ENCODE assay signal across 14 mouse cellular contexts in genomic region chr1:55887386-55887785, GRCm38 (mm10).
DNase-seq lines count a peak whose midpoint lies in the region; ATAC-seq and TF ChIP-seq lines count a peak whose summit lies in the region.
"Had no signal": no experiment of that assay in that cellular context is flagged by ENCODE, and none has a peak within 500 bp of the region (broad histone marks: within the 10 kb centered on the region; RNA-seq: fewer than 3 reads in every experiment).

No protein-coding gene starts in this region.

- H3K36me3 ChIP-seq in hindbrain, embryonic 11.5 days (ENCODE audit: control insufficient read depth, insufficient read depth, low read length), result no peaks in the 10 kb centered on the region
- no peaks in the 10 kb centered on the region for H3K36me3 ChIP-seq in hindbrain, postnatal 0 days (ENCODE audit: insufficient read depth, low read length)
- H3K36me3 ChIP-seq in forebrain, embryonic 13.5 days (ENCODE audit: poor library complexity, severe bottlenecking), result no peaks in the 10 kb centered on the region
- H3K36me3 ChIP-seq in kidney, adult 2 months (ENCODE audit: control insufficient read depth, insufficient read depth, low read length), result no peaks in the 10 kb centered on the region
- H3K36me3 ChIP-seq: hindbrain, embryonic 15.5 days; limb, embryonic 15.5 days; neural tube, embryonic 12.5 days; stomach, embryonic 15.5 days had no signal

- ATAC-seq in hindbrain, embryonic 11.5 days (ENCODE audit: low FRiP score), result peak; percentile 43
- no peak for ATAC-seq in hindbrain, postnatal 0 days
- ATAC-seq in forebrain, embryonic 13.5 days, result peak; percentile 44; the same call in 1 of the 2 replicates

- no peak for DNase-seq in hindbrain, embryonic 11.5 days (ENCODE audit: low spot score)
- no peak for DNase-seq in hindbrain, postnatal 0 days (ENCODE audit: low spot score)
- peak; percentile 68 for DNase-seq in kidney, adult 2 months
- peak; percentile 53 to 69 for DNase-seq in kidney, postnatal 25 days
- DNase-seq in T-cell, adult 2 months (ENCODE audit: low spot score), result no peak
- DNase-seq in right cerebral cortex, postnatal 4 days, result no peak
- no peak for DNase-seq in neural tube, embryonic 10.5 days (ENCODE audit: extremely low spot score, low spot score)
- DNase-seq: cerebellum, adult 18-20 months; lung, adult 18-20 months had no signal

- WGBS in hindbrain, embryonic 11.5 days, result 51% methylated on average over 7 of the region's 7 CpGs
- 42% methylated on average over 7 of the region's 7 CpGs for WGBS in hindbrain, postnatal 0 days
- 14% methylated on average over 7 of the region's 7 CpGs for WGBS in forebrain, embryonic 13.5 days
- 33% methylated on average over 7 of the region's 7 CpGs for WGBS in kidney, adult 2 months

- H3K9me3 ChIP-seq in hindbrain, embryonic 11.5 days (ENCODE audit: control insufficient read depth, low read length), result no peaks in the 10 kb centered on the region
- no peaks in the 10 kb centered on the region for H3K9me3 ChIP-seq in hindbrain, postnatal 0 days (ENCODE audit: low read length)
- H3K9me3 ChIP-seq in forebrain, embryonic 13.5 days (replicated peaks), result no peaks in the 10 kb centered on the region
- H3K9me3 ChIP-seq: hindbrain, embryonic 15.5 days; limb, embryonic 15.5 days; neural tube, embryonic 12.5 days; stomach, embryonic 15.5 days had no signal

- TF ChIP-seq CTCF in hindbrain, postnatal 0 days (IDR thresholded peaks at IDR 0.05; ENCODE audit: low read depth), result no peak
- no peak for TF ChIP-seq CTCF in kidney, adult 2 months (conservative IDR thresholded peaks at IDR 0.05; ENCODE audit: insufficient read depth, insufficient read length, low read depth, low read length)

- no peak overlapping the region for H3K4me3 ChIP-seq in hindbrain, embryonic 11.5 days (ENCODE audit: low read depth, low read length)
- H3K4me3 ChIP-seq in hindbrain, postnatal 0 days (ENCODE audit: low read length), result no peak overlapping the region
- H3K4me3 ChIP-seq in forebrain, embryonic 13.5 days, result no peak overlapping the region
- H3K4me3 ChIP-seq in kidney, adult 2 months (ENCODE audit: insufficient read depth, low read depth, low read length), result no peak overlapping the region
- H3K4me3 ChIP-seq: hindbrain, embryonic 15.5 days; limb, embryonic 15.5 days; neural tube, embryonic 12.5 days; stomach, embryonic 15.5 days had no signal

- no peaks in the 10 kb centered on the region for H3K4me1 ChIP-seq in hindbrain, embryonic 11.5 days (replicated peaks; ENCODE audit: control insufficient read depth, insufficient read depth, low read length)
- H3K4me1 ChIP-seq in hindbrain, postnatal 0 days (ENCODE audit: insufficient read depth, low read length), result 0 out of 2 replicates have a peak, but pooled peaks cover 3% of the 10 kb centered on the region
- H3K4me1 ChIP-seq in forebrain, embryonic 13.5 days, result peaks cover 39% of the 10 kb centered on the region
- 0 out of 2 replicates have a peak, but pooled peaks cover 3% of the 10 kb centered on the region for H3K4me1 ChIP-seq in kidney, adult 2 months (ENCODE audit: control insufficient read depth, insufficient read depth, low read length)
- H3K4me1 ChIP-seq: limb, embryonic 15.5 days; stomach, embryonic 15.5 days had no signal

- H3K4me2 ChIP-seq in hindbrain, embryonic 11.5 days (replicated peaks; ENCODE audit: low read depth, low read length), result no peak overlapping the region
- H3K4me2 ChIP-seq in hindbrain, postnatal 0 days (ENCODE audit: low read depth, low read length), result no peak overlapping the region
- H3K4me2 ChIP-seq in forebrain, embryonic 13.5 days, result no peak overlapping the region; the same call in 1 of the 2 replicates
- H3K4me2 ChIP-seq: hindbrain, embryonic 15.5 days; limb, embryonic 15.5 days; neural tube, embryonic 12.5 days; stomach, embryonic 15.5 days had no signal

- no peak overlapping the region for H3K9ac ChIP-seq in hindbrain, embryonic 11.5 days (ENCODE audit: low read depth, low read length)
- no peak overlapping the region for H3K9ac ChIP-seq in hindbrain, postnatal 0 days (replicated peaks; ENCODE audit: low read length)
- no peak overlapping the region for H3K9ac ChIP-seq in forebrain, embryonic 13.5 days
- H3K9ac ChIP-seq: hindbrain, embryonic 15.5 days; limb, embryonic 15.5 days; neural tube, embryonic 12.5 days; stomach, embryonic 15.5 days had no signal

- H3K27me3 ChIP-seq in hindbrain, embryonic 11.5 days (ENCODE audit: control insufficient read depth, insufficient read depth, low read length), result no peaks in the 10 kb centered on the region
- no peaks in the 10 kb centered on the region for H3K27me3 ChIP-seq in hindbrain, postnatal 0 days (ENCODE audit: insufficient read depth, low read length)
- H3K27me3 ChIP-seq in forebrain, embryonic 13.5 days, result peaks cover 31% of the 10 kb centered on the region
- no peaks in the 10 kb centered on the region for H3K27me3 ChIP-seq in kidney, adult 2 months (replicated peaks; ENCODE audit: control insufficient read depth, insufficient read depth, low read length)

- no peak for TF ChIP-seq POLR2A in kidney, adult 2 months (IDR thresholded peaks at IDR 0.05; ENCODE audit: low read depth, low read length)

- H3K27ac ChIP-seq in hindbrain, embryonic 11.5 days (ENCODE audit: low read depth, low read length), result no peak overlapping the region
- H3K27ac ChIP-seq in hindbrain, postnatal 0 days, result no peak overlapping the region
- H3K27ac ChIP-seq in forebrain, embryonic 13.5 days, result no peak overlapping the region
- no peak overlapping the region for H3K27ac ChIP-seq in kidney, adult 2 months (ENCODE audit: insufficient read depth, low read depth, low read length)
- H3K27ac ChIP-seq: hindbrain, embryonic 15.5 days; limb, embryonic 15.5 days; neural tube, embryonic 12.5 days; stomach, embryonic 15.5 days had no signal

Comparison
In these comparisons a context has a peak if more than half of its experiments do, and no peak if none do; other contexts are left out.
1. DNase-seq: peak in kidney, adult 2 months (single experiment) and kidney, postnatal 25 days (2 of 2); none in hindbrain, embryonic 11.5 days (single experiment), hindbrain, postnatal 0 days (single experiment), T-cell, adult 2 months (single experiment), right cerebral cortex, postnatal 4 days (single experiment) and neural tube, embryonic 10.5 days (single experiment).